In the genomic region with DNA sequence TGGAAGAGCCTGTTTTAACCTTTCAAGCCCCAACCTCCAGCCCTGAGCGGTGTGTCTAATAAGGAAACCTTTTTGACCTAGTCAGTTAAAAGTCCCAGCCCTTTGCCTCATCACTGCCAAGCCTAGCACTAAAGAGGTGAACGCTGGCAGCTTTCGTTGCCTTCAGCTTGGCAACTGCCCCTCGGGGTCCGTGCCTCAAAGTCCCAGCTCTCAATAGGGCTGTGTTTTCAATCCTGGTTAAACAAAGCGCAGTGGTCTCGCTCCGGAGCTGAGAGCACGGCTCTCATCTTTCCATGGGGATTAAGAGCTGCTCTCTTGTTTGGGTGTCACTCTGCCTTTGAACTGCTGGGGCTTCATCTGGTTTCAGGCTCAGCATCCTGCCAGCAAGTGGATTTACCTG, we compare ENCODE assay signal across 12 mouse cellular contexts. TPM values are rescaled to one million over a fixed set of nuclear protein-coding genes. Genes with fewer than 3 reads are reported as not detected.
DNase-seq lines count a peak whose midpoint lies in the region; ATAC-seq lines count a peak whose summit lies in the region.
"Had no signal": no experiment of that assay in that cellular context is flagged by ENCODE, and none has a peak within 500 bp of the region (broad histone marks: within the 10 kb centered on the region; RNA-seq: fewer than 3 reads in every experiment).

No protein-coding gene starts in this region.

- 0 out of 2 replicates have a peak overlapping the region, but pooled peaks have one; percentile 2 for H3K4me3 ChIP-seq in heart, embryonic 12.5 days
- H3K4me3 ChIP-seq in forebrain, embryonic 15.5 days: no peak overlapping the region
- H3K4me3 ChIP-seq in midbrain, embryonic 10.5 days: peak overlapping the region; percentile 38
- H3K4me3 ChIP-seq: kidney, embryonic 15.5 days; megakaryocyte, embryonic 14.5 days had no signal

- H3K4me2 ChIP-seq in heart, embryonic 12.5 days: peak overlapping the region; percentile 54
- H3K4me2 ChIP-seq in forebrain, embryonic 15.5 days (replicated peaks): peak overlapping the region; percentile 16
- H3K4me2 ChIP-seq: kidney, embryonic 15.5 days had no signal

- H3K9ac ChIP-seq in heart, embryonic 12.5 days: no peak overlapping the region
- 0 out of 2 replicates have a peak overlapping the region, but pooled peaks have one; percentile 22 for H3K9ac ChIP-seq in forebrain, embryonic 15.5 days (replicated peaks)
- H3K9ac ChIP-seq: kidney, embryonic 15.5 days had no signal

- no peak overlapping the region for H3K27ac ChIP-seq in heart, embryonic 12.5 days (ENCODE audit: poor library complexity, severe bottlenecking)
- peak overlapping the region; percentile 86 for H3K27ac ChIP-seq in forebrain, embryonic 15.5 days (replicated peaks)
- peak overlapping the region; percentile 78 for H3K27ac ChIP-seq in midbrain, embryonic 10.5 days (replicated peaks)
- H3K27ac ChIP-seq: kidney, embryonic 15.5 days had no signal

- 8% methylated on average over 9 of the region's 9 CpGs for WGBS in heart, embryonic 12.5 days
- WGBS in forebrain, embryonic 15.5 days: 3% methylated on average over 9 of the region's 9 CpGs
- WGBS in midbrain, embryonic 10.5 days: under 1% methylated on average over 9 of the region's 9 CpGs

- no peaks in the 10 kb centered on the region for H3K9me3 ChIP-seq in heart, embryonic 12.5 days (replicated peaks)
- no peaks in the 10 kb centered on the region for H3K9me3 ChIP-seq in forebrain, embryonic 15.5 days
- no peaks in the 10 kb centered on the region for H3K9me3 ChIP-seq in midbrain, embryonic 10.5 days (replicated peaks)
- H3K9me3 ChIP-seq: kidney, embryonic 15.5 days; megakaryocyte, embryonic 14.5 days had no signal

- no peaks in the 10 kb centered on the region for H3K36me3 ChIP-seq in heart, embryonic 12.5 days
- no peaks in the 10 kb centered on the region for H3K36me3 ChIP-seq in forebrain, embryonic 15.5 days
- H3K36me3 ChIP-seq in midbrain, embryonic 10.5 days: no peaks in the 10 kb centered on the region
- H3K36me3 ChIP-seq: kidney, embryonic 15.5 days had no signal

- H3K4me1 ChIP-seq in heart, embryonic 12.5 days (replicated peaks): peaks cover 17% of the 10 kb centered on the region
- peaks cover 51% of the 10 kb centered on the region for H3K4me1 ChIP-seq in forebrain, embryonic 15.5 days
- peaks cover 66% of the 10 kb centered on the region for H3K4me1 ChIP-seq in midbrain, embryonic 10.5 days

- 0 out of 2 replicates have a peak, but pooled peaks cover 6% of the 10 kb centered on the region for H3K27me3 ChIP-seq in heart, embryonic 12.5 days (replicated peaks)
- no peaks in the 10 kb centered on the region for H3K27me3 ChIP-seq in forebrain, embryonic 15.5 days
- H3K27me3 ChIP-seq in midbrain, embryonic 10.5 days (ENCODE audit: low read depth, poor library complexity, severe bottlenecking): peaks cover 73% of the 10 kb centered on the region
- H3K27me3 ChIP-seq: Patski had no signal

- no peak for DNase-seq in heart, adult 8-10 months (ENCODE audit: low spot score)
- peak; percentile 65 for DNase-seq in embryo, embryonic 10.5 days (ENCODE audit: low spot score)
- DNase-seq in midbrain, embryonic 10.5 days (ENCODE audit: low spot score): peak; percentile 68
- DNase-seq in adrenal gland, adult 18-20 months (ENCODE audit: low spot score in 2 of 2): no peak
- no peak for DNase-seq in cerebellum, adult 18-20 months
- DNase-seq: left cerebral cortex, postnatal 4 days had no signal

- ATAC-seq in heart, embryonic 12.5 days (ENCODE audit: insufficient number of reproducible peaks, low FRiP score): no peak
- ATAC-seq in forebrain, embryonic 15.5 days (replicated peaks): peak; percentile 29
- ATAC-seq in activated CD4-positive, CD25-positive, alpha-beta regulatory T cell, adult 4 months: no peak
- ATAC-seq: Patski had no signal

RNA-seq across cellular contexts. Expression of a gene that starts 20.1 kb away (rescaled TPM):
- polyA plus RNA-seq in heart, embryonic 12.5 days (2016; fragmentation: Nextera tagmentation; extraction: Ambion mirVana): 7.0 and 8.2 TPM in 2 replicates
- 10 to 100 TPM in 2 of 4 experiments, 1 to 10 TPM in 2; 8.3 to 11.3 (median 10.3) TPM for total RNA-seq in heart, adult 8-10 months (2022)
- polyA plus RNA-seq in forebrain, embryonic 15.5 days (2015; fragmentation: Nextera tagmentation; extraction: Ambion mirVana): 15.0 and 18.2 TPM in 2 replicates
- 10.5 TPM in 2 replicates for polyA plus RNA-seq in midbrain, embryonic 10.5 days (2016; fragmentation: Nextera tagmentation; extraction: Ambion mirVana)
- total RNA-seq in adrenal gland, adult 18-20 months (2021): 10 to 100 TPM in 1 of 2 experiments, 1 to 10 TPM in 1; 7.7 to 12.2 TPM
- 1 to 10 TPM; 2.4 to 4.4 TPM for polyA plus RNA-seq in activated CD4-positive, CD25-positive, alpha-beta regulatory T cell, adult 4 months (2017; shearing (Covaris generic))

Comparison
In these comparisons a context has a peak if more than half of its experiments do, and no peak if none do; other contexts are left out.
1. DNase-seq: peak in embryo, embryonic 10.5 days (single experiment) and midbrain, embryonic 10.5 days (single experiment); none in heart, adult 8-10 months (single experiment), adrenal gland, adult 18-20 months (0 of 2) and cerebellum, adult 18-20 months (0 of 2).